Mouse (Mus musculus) thymus, postnatal 0 days (tissue): Measurements from ENCODE around the gene Ube2r2. TPM values are rescaled to one million over a fixed set of nuclear protein-coding genes. Genes with fewer than 3 reads are reported as not detected.
A peak's percentile ranks its signal among the peaks of the same experiment; 100 is the strongest.

ENCODE experiments used
- DNase-seq: peaks from one replicate; pipeline ENCODE4 v3.0.0-alpha.2; 2015; ENCODE audit warnings: low spot score
- polyA plus RNA-seq: library from polyadenylated mRNA; unstranded; fragments of >200 nt; fragmentation: Nextera tagmentation; extraction: Ambion mirVana; gene quantifications from 2 replicates; pipeline ENCODE4 v1.2.1, GENCODE M21; 2015

Ube2r2 gene
- 50.9 and 56.1 TPM in 2 replicates for polyA plus RNA-seq

GRCm38 (mm10) chr4:41135711-41136453, at the start of gene Ube2r2:
TSS of gene Ube2r2 (plus strand) at chr4:41135743.
- DNase-seq = peak; percentile 62

GRCm38 (mm10) chr4:41086947-41087346, 48.6 kb upstream of the Ube2r2 start:
- DNase-seq = no peak

- no peak for DNase-seq
Measured at GRCm38 (mm10) chr4:41087459-41088298, 47.9 kb upstream of the Ube2r2 start.

GRCm38 (mm10) chr4:41089189-41089588, 46.4 kb upstream of the Ube2r2 start:
- DNase-seq = no peak

- no peak for DNase-seq
Measured at GRCm38 (mm10) chr4:41089705-41090104, 45.8 kb upstream of the Ube2r2 start.

GRCm38 (mm10) chr4:41091391-41091790, 44.2 kb upstream of the Ube2r2 start:
- DNase-seq = no peak

GRCm38 (mm10) chr4:41092958-41093357, 42.6 kb upstream of the Ube2r2 start:
- DNase-seq = no peak

- DNase-seq = no peak
Measured at GRCm38 (mm10) chr4:41094361-41094760, 41.2 kb upstream of the Ube2r2 start.

GRCm38 (mm10) chr4:41096169-41096568, 39.4 kb upstream of the Ube2r2 start:
- DNase-seq = no peak

- DNase-seq = no peak
Measured at GRCm38 (mm10) chr4:41096794-41097193, 38.7 kb upstream of the Ube2r2 start.

- DNase-seq = no peak
Measured at GRCm38 (mm10) chr4:41097381-41097780, 38.2 kb upstream of the Ube2r2 start.

- peak; percentile 25 for DNase-seq
Measured at GRCm38 (mm10) chr4:41097871-41098576, 37.5 kb upstream of the Ube2r2 start, which contains the start of gene Aqp3. TSS of gene Aqp3 (minus strand) at chr4:41098183.

- no peak for DNase-seq
Measured at GRCm38 (mm10) chr4:41098577-41098951, 37.0 kb upstream of the Ube2r2 start.

GRCm38 (mm10) chr4:41100986-41101385, 34.6 kb upstream of the Ube2r2 start:
- DNase-seq = no peak

- no peak for DNase-seq
Measured at GRCm38 (mm10) chr4:41102901-41103300, 32.6 kb upstream of the Ube2r2 start.

- DNase-seq = no peak
Measured at GRCm38 (mm10) chr4:41107440-41107839, 28.1 kb upstream of the Ube2r2 start.

GRCm38 (mm10) chr4:41108717-41109425, 26.7 kb upstream of the Ube2r2 start:
- no peak for DNase-seq

- no peak for DNase-seq
Measured at GRCm38 (mm10) chr4:41114358-41115070, 21.0 kb upstream of the Ube2r2 start.

GRCm38 (mm10) chr4:41115074-41115473, 20.5 kb upstream of the Ube2r2 start:
- DNase-seq = no peak

- no peak for DNase-seq
Measured at GRCm38 (mm10) chr4:41115793-41116192, 19.8 kb upstream of the Ube2r2 start.
